Mouse (Mus musculus): ENCODE measurements at regions not wholly inside any gene's neighbourhood (a gene's known extent, or its start where the extent isn't known, plus 50 kb on each side); places are given as distances from the start of the nearest gene placed in this dataset.

DNA sequence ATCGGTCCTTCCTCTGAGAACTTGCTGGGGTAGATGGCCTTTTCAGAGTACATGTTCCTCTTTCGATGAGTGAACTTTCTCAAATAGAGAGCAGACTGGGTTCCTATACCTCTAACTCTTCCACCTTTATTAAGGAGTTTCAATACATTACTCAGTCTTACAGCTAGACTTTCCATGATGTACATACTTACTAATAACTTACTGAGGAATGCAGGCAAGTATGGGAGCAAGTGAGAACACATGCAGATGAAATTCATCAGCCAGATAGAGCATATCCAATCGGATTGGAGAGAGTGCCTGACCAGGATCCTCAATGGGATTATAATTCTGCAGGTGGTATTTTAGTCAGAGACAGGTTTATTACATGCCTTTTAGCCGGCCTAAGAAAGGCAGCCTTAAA is 292.2 kb upstream of the Large1 start:
- TF ChIP-seq CTCF (IDR thresholded peaks at IDR 0.05; ENCODE audit: low read depth, low read length): no peak
- no peak for TF ChIP-seq GATA2 (IDR thresholded peaks at IDR 0.05; ENCODE audit: borderline replicate concordance, low read depth, low read length)
- no peak for TF ChIP-seq GATA1 (IDR thresholded peaks at IDR 0.05; ENCODE audit: borderline replicate concordance, low read length)

Data from G1E (cell line).